Mouse (Mus musculus) adrenal gland (tissue): ENCODE results near the gene Mbd3.
"Not testable (repeated sequence)": the region's sequence is repeated elsewhere in the genome, so short reads cannot be mapped to it uniquely, and the experiment has no call there.

Experiments
- intact Hi-C: fragments of 180-260 bp; cut with DNase I; formaldehyde crosslinking; loops from one replicate; pipeline ENCODE4 v1.15.1; 2025
- microRNA-seq, 2 experiments: library from miRNA; unstranded; fragments of <30 nt; microRNA quantifications; one replicate each; pipeline ENCODE4; 2019

Gene Mbd3

DNA sequence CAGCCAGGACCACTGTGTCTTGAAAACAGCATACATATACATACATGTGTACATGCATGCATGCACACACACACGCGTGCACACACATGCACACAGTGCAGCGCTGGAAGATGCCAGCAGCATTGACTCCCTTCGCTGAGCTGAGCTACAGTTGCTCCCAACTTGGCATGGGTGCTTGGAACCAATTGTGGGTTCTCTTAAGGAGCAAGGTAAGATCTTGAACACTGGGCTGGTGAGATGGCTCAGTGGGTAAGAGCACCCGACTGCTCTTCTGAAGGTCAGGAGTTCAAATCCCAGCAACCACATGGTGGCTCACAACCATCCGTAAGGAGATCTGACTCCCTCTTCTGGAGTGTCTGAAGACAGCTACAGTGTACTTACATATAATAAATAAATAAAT, 53.4 kb downstream of the Mbd3 start:
- intact Hi-C loops: not testable (repeated sequence)

DNA sequence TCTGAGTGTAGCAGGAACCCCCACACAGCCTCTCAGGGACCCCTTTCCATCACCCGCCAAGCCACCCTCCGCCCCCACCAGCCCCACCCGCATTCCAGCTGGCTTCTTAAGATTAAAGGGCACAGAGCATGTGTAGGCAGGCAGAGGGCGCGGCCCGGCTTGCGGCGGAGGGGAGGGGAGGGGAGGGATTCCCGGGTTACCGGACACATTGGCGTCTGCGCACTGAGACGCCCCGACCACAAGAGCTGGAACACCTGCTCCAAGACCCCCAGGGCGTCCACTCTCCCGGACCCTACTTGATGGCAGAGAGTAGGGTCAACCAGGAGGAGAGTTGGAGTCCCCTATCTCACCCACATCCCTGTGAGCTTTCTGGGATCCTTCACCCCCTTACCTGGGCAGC, 54.2 kb downstream of the Mbd3 start:
- intact Hi-C loops: no loop called here

DNA sequence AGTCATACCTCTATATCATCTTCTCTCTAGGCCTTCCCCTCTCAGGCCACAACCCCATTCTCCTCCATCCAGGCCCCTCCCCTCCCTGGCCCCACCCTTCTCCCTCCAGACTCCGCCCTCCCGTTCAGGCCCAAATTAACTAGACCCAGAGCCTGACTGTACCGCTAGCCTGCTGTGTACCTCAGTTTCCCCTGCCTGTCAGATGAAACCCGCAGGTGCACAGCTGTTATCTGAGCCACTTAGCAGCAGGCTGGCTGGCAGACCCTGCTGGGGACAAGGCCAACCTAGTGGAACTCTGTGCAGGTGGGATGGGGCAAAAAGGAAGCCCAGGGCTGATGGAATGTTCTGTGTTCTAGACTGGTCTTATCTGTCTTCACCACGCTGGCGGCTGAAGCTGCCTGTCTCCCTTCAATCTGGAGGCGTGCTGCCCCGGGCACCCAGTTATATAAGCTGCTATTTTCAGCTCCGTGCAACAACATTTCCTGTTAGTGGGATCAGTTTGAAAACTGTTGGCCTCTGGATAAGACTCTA, 55.2 kb downstream of the Mbd3 start:
- intact Hi-C loops: no loop called here

DNA sequence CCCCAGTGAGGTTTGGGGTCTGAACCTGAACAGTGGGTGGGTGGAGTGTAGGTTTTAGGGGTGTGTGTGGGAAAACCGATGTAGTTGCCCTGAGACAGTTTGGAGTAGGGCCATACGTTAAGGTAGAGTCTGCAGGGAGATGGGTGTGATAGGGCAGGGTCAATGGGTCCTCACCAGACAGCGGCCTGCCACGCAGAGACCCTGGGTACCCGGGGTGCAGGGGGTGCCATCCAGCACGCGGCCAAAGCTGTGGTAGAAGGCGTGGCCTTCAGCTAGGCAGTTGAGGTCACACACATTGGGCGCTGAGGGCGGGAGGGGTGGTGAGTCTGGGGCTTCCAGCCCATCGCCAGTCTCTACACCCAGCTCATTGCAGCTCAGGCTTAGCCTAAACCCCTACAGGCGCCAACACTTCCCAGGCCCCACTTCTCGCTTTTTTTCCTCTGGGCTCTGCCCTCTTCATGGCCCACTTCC, 55.9 kb downstream of the Mbd3 start:
- intact Hi-C loops: no loop called here

DNA sequence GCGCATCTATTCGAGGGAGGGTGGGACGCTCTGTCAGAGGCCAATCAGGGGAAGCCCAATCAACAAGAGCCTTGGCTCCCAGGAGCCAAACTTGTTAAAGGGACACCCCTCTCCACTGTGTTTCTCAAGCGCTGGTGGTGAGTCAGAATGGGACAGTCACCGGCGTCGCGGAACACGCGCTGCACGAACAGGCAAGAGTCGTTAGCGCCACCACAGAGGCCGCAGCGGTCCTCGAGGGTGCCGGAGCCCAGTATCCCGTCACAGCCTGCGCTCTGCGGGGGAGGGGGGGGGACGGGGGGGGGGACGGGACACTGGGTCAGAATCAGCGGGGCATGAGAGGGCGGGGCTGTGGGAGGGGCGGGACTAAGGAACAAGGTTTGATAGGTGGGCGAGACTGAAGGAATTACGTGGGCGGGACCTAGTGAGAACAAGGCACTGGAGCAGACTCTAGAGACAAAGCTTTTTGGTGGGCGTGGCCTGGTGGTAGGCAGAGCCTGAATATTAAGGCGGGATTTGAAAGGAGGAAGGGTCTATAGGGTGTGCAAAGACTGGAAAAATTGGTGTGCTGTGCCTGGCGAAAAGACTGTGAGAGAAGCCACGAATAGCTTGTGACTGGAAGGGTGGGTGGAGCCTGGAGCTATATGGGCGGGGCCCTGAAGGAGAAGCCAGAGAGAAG, 56.5 kb downstream of the Mbd3 start:
- intact Hi-C loops: no loop called here

Small RNA genes within 50 kb of the gene (microRNA-seq; reads per million reads assigned to microRNA genes)
- gene Gm22721: 0 to 0.11 reads per million in 2 experiments
